Mouse (Mus musculus) skeletal muscle tissue, adult 2 months (tissue): Measurements from ENCODE around the gene Tmbim6.
"Not testable (repeated sequence)": the region's sequence is repeated elsewhere in the genome, so short reads cannot be mapped to it uniquely, and the experiment has no call there.

Experiments used
- DNase-seq: peaks from one replicate; pipeline ENCODE4 v3.0.0-alpha.2; 2012; ENCODE audit warnings: low read depth, low spot score

Gene Tmbim6

GRCm38 (mm10) chr15:99416957-99417356 lies 24.3 kb downstream of the Tmbim6 start:
- DNase-seq: no peak

- no peak for DNase-seq
These were observed 25.1 kb downstream of the Tmbim6 start for GRCm38 (mm10) chr15:99417692-99418271.

GRCm38 (mm10) chr15:99420101-99420500 lies 27.4 kb downstream of the Tmbim6 start:
- DNase-seq: no peak

GRCm38 (mm10) chr15:99420521-99421014 lies 27.9 kb downstream of the Tmbim6 start:
- peak; percentile 79 for DNase-seq

GRCm38 (mm10) chr15:99421152-99421551 lies 28.5 kb downstream of the Tmbim6 start:
- no peak for DNase-seq

GRCm38 (mm10) chr15:99421676-99422075 lies 29.0 kb downstream of the Tmbim6 start:
- DNase-seq: no peak

GRCm38 (mm10) chr15:99422551-99422950 lies 29.9 kb downstream of the Tmbim6 start:
- no peak for DNase-seq

- no peak for DNase-seq
These were observed 30.4 kb downstream of the Tmbim6 start for GRCm38 (mm10) chr15:99423131-99423530.

GRCm38 (mm10) chr15:99423884-99424283 lies 31.2 kb downstream of the Tmbim6 start:
- no peak for DNase-seq

GRCm38 (mm10) chr15:99430394-99430793 lies 37.7 kb downstream of the Tmbim6 start:
- no peak for DNase-seq

GRCm38 (mm10) chr15:99431063-99431462 lies 38.4 kb downstream of the Tmbim6 start:
- DNase-seq: no peak

- no peak for DNase-seq
These were observed 38.8 kb downstream of the Tmbim6 start for GRCm38 (mm10) chr15:99431504-99431903.

GRCm38 (mm10) chr15:99431967-99432366 lies 39.3 kb downstream of the Tmbim6 start:
- DNase-seq: no peak

GRCm38 (mm10) chr15:99433081-99433718 lies 40.5 kb downstream of the Tmbim6 start:
- DNase-seq: no peak

- DNase-seq: no peak
These were observed 41.2 kb downstream of the Tmbim6 start for GRCm38 (mm10) chr15:99433913-99434312.

- DNase-seq: no peak
These were observed 46.5 kb downstream of the Tmbim6 start for GRCm38 (mm10) chr15:99438966-99439698.

GRCm38 (mm10) chr15:99440112-99440815 lies 47.6 kb downstream of the Tmbim6 start:
- peak; percentile 65 for DNase-seq

- DNase-seq: no peak
These were observed 48.3 kb downstream of the Tmbim6 start for GRCm38 (mm10) chr15:99440816-99441457.

- DNase-seq: no peak
These were observed 49.7 kb downstream of the Tmbim6 start for GRCm38 (mm10) chr15:99442358-99442757.

- no peak for DNase-seq
These were observed 52.9 kb downstream of the Tmbim6 start for GRCm38 (mm10) chr15:99445567-99445966.

- DNase-seq: not testable (repeated sequence)
These were observed 53.5 kb downstream of the Tmbim6 start for GRCm38 (mm10) chr15:99446136-99446535.
